Mouse (Mus musculus) heart, adult 2 months (tissue): ENCODE measurements around the gene Grb14.

ENCODE experiments used
- CTCF ChIP-seq: fragments of 200-600 bp; IDR thresholded peaks from 2 replicates; pipeline ENCODE4 v1.8.1; 2022; ENCODE audit warnings: antibody characterized with exemption, mild to moderate bottlenecking, moderate library complexity
- POLR2A ChIP-seq: fragments of 200-500 bp; IDR thresholded peaks from 2 replicates; pipeline ENCODE4 v1.6.1; 2011; ENCODE audit warnings: mild to moderate bottlenecking, low read depth, low read length, control low read depth; ENCODE audit not compliant: insufficient read depth

DNA sequence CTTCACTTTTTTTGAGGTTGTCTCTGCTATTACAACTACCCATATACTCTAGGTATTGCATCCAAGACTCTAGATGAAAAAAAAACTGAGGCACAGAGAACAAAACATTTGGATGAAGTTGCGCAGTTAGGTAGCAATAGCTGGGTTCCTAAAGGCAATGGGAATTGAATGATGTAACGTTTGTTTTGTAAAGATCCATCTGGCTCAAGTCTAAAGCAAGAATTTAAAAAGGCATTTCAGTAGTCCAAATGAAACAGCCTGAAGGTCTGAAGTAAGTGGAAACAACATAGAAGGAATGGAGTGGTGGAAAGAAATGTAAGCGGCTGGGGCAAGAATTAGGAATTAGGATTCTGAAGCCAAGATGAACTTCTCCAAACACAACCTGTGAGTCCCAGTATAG is 26.0 kb upstream of the Grb14 start:
- TF ChIP-seq CTCF = no peak
- TF ChIP-seq POLR2A = no peak
